Mouse (Mus musculus): ENCODE results near the gene Taf5l.
"Not testable (repeated sequence)": the region's sequence is repeated elsewhere in the genome, so short reads cannot be mapped to it uniquely, and the experiment has no call there.

Taf5l gene

DNA sequence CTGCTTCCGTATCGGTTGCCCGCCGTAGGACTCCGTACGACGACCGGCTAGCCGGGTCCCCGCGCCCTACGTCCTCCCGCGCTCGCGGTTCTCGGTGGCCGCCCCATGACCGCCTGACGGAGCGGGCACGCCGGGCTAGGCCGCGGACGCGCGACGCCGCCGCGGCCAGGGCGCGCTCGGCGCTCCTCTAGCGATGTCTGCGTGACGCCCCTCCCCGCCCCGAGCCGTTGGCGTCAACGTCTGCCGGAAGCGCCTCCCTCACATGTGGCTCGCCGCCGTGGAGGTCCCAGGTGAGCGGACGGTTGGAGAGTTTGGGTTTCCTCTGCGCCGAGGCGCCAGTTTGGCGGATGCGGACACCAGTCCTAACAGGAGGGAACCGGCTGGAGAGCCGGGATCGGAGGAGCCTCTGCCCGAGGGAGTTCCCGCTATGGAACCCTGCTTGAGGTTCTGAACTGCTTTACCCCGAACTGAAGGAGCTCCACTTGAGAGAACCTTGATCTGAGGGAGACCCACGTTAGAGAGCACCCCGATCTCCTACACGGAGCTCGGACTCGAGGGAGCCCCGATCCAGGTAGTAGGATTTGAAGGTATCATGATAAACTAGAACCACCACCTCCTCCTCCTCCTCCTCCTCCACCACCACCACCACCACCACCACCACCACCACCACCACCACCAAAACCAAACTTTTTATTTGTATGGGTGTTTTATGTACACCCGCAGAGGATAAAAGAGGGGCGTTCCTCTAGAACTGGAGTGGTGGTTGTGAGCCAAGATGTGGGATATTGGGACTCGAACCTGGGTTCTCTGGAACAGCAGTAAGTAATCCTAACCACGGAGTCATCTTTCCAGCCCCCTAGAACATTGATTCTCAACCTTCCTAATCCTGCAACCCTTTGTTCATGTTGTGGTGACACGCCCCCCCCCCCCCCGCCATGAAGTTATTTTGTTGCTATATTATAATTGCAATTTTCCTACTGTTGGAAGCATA is at the start of gene Taf5l, which contains the start of gene Urb2:
Taf5l (minus strand) TSS at position 161 of the 991 bp plus-strand sequence.
Urb2 (plus strand) TSS at position 272 of the 991 bp plus-strand sequence.
- DNase-seq (ENCODE audit: low spot score), result peak; percentile 79

DNA sequence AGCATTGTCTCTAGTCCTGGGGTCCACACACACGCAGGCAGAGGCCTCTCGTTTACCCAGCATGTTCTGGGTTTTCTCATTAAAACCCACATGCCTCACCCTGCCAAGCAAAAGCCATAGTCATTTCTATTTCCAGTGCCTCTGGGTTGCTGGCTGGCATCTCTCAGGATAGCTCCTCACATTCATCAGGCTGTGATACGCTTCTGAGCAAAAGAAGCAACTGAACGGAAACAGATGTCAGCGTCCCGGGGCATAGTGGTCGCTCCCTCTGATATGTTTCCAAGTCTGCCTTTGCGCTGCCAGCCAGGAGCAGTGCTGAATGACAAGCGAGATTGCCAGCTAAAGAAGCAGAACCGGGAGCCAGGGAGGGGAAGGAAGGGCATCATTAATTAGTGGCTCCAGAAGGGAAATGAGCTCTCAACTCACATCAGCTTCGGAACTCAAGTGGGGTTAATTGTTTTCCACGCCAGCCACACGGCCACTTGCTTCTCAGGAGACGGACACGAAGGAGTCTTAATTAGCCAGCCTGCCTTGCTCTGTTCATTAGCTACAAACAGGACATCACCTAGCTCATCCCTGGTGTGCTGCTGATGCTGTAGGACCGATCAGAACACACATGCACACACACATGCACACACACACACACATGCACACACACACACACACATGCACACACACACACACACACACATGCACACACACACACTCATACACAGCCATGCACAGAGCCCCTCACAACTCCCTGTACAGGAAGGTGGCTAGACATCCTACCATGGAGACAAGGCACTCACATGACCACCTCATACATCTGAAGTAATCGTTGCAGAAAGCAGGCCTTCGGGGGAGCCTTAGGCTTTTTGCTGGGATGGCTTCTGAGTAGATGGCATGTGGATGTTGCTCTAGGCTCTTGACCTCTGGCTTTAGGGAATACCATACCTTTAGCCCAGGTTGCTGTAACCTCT is 49.4 kb upstream of the Taf5l start:
- DNase-seq (ENCODE audit: low spot score), result no peak

DNA sequence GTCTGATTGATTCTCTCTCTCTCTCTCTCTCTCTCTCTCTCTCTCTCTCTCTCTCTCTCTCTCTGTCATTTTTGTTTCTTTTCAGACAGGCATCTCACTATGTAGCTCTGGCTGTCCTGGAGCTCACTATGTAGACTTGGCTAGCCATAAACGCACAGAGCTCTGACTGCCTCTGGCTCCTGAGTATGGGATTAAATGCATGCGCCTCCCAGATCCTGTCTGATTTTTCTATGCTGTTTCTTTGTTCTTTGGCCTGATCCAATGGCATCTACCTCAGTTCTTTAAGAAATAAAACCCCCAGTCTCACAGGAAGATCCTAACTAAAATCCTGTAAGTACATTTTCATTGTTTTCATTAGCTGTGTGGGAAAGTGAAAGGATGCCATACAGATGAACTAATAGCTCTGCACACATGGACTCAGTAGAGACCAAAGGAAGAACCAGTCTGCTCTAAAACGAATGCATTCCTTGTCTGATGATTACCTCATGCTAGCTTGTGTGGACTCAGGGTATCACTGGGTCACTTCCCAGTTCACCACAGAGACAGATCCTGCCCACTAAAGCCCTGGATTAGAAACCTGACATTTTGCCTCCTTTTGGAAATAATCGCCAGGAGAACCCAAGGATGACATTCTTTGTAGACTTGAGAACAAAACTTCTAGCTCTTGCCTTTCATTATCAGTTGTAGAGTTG is 46.0 kb upstream of the Taf5l start:
- no peak for DNase-seq (ENCODE audit: low spot score)

DNA sequence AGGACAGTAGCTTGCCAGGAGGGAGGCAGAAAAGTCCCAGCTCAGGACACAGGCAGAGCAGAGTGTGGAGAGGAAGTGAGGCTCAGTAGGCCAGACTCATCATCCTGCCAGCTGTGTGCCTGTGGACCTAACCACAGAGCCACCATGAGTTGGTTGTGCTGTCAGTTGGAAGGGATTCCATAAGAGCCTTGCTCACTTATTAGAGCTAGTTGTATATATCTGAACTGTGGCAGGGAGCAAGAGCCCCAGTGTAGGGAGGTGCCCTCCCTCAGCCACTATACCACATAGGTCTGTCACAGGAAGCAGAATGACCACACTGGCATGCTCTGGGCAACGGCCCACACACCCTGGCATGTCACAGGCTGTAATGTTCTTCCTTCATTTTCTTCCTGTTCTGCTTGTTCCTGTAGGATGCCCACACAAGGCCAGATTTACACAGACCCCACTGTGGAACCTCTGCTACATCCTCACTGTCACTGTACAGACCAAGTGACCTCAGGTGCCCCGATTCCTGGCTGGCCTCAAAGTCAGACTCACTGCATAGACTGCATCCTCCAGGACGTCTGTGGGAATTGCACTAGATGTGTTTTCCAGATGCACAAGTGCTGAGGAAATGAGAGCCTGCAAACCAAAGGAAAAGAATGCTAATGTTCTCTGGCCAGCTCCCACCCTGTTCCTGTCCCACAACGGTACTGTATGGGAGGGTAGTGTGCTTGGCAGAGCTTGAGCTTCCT is 45.3 kb upstream of the Taf5l start:
- no peak for DNase-seq (ENCODE audit: low spot score)

DNA sequence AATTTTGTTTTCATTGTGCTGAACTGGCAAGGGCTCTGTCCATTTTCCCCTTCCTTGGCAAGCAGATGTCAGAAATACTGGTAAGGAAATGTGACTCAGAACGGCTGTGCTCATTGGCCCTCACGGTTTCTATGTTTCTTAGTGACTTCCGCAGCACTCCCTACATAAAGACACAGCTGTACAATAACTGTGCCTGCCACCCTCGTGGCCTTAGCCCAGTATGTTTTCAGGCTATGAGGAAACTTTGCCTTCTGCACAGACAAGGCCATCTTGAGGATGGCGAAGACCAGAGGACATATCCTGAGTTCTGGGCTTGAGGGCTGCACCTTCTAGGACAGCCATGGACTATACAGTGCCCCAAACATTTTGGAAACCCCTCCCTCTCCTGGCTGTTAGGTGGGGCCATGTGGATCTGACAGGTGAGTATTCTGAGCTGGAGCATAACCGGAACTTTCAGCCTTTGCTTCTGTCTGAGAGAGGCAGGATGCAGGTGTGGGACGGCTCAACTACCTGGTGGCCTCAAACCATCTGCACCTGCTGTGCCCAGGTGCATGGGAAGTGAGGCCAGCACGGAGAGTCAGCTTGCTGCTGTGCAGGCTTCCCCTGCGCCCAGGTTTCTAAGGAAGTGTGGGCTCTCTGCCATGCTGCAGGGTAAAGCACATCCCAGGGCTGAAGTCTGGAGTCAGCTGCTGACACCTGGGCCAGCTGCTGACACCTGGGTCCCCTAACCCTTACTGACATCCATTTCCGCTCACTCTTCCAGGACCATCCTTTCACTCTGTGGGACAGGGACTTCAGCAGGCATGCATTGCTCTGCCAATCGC is 35.8 kb upstream of the Taf5l start:
- no peak for DNase-seq (ENCODE audit: low spot score)

DNA sequence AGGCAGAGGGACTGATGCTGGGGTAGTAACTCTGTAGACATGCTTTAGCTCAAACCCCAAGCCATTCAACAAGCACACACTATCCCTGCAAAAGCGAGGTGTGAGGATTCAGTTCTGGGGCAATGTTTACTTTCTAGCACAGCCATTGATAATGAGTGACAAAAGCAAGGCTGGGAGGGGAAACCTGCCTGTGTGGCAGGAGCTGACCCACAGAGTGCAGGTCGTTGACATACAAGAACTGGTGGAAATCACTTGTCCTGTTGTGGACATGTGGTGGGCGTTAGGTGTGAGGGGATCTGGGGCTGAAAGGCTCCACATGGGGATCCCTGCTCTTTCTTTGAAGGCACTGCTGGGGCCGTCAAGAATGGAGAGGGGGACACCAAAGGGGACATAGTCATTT is 31.4 kb upstream of the Taf5l start:
- DNase-seq (ENCODE audit: low spot score), result no peak

DNA sequence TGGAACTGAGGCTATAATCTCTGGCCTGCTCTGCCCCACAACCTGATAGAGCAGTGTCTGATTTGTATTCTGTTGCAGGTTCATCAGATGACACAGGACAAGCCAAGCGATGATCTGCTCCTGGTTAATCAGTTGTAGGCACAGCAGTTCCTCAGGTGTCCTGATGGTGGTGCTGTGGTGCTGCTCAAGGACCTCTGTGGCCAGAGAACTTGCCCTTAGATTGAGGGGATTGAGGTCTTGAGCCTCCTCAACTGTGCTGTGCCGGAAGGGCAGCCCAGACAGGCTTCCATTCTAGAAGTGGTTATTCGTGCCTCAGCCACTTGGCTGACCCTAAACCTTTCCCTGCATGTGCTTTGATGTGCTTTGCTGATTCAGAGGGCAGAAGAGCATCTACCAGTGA is 30.9 kb upstream of the Taf5l start:
- DNase-seq (ENCODE audit: low spot score), result peak; percentile 49

DNA sequence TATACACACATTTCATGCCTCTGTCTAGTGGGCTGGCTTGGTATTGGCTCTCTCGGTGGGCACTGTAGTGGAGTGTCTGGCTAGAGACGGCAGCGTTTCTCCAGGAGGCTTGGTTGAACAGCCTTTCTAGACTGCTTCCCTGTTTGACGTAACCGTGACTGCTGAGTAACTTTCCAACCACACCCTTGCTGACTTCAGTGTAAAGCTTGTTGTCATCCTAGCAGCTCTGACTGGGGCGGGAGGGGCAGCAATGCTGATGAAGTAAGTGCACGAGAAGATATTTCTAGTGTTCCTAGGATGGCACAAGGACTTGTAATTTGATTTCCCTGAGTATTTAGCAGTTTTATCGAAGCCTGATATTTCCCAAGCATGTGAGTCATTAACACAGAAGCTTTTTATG is 24.7 kb upstream of the Taf5l start:
- DNase-seq (ENCODE audit: low spot score), result no peak

DNA sequence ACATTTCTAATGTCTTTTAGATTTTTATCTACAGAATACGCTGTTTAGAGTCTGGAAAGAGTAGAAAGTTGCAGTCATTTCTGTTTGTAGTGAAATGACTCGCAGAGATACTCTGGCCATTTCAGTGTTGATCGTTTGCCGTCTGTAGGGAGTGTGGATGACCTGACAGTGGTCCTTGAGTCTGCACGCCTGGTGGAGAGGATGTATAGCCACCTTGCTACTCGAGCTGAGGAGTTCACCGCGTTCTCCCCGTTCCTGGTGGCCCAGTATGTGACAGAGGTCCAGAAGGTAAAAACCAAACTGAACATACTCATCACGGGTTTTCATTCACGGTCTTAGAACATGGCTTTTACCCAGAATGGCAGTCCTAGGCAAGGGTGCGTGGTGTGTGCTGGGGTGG is 23.7 kb upstream of the Taf5l start:
- no peak for DNase-seq (ENCODE audit: low spot score)

DNA sequence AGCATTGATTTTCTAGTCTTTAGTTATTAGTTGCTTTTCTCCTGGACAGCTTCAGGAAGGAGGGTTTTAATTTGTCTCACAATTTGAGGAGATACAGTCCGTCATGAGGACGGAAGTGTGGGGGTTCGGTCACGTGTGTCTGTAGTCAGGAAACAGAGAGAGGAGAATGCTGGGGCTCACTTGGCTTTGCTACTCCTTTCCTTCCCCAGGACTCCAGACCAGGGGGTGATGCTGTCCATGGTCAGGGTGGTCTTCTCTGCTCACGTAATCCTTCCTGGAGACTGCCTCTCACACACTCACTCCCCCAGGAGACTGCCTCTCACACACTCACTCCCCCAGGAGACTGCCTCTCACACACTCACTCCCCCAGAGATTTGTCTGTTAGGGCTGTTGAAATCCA is 23.2 kb upstream of the Taf5l start:
- DNase-seq (ENCODE audit: low spot score), result no peak

DNA sequence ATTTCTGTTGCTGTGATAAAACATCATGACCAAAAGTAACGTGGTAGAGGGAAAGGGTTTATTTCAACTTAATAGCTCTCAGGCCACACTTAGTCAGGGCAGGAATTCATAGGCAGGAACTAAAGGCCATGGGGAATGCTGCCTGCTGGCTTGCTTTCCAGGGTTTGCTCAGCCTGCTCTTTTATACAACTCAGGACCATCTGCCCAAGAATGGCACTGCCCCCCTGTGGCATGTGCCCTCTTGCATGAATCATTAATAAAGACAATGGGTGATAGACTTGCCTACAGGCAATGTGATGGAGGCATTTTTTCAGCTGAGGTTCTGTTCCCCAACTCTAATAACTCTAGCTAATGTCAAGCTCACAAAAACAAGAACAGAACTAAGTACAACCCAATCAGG is 21.0 kb upstream of the Taf5l start:
- no peak for DNase-seq (ENCODE audit: low spot score)

DNA sequence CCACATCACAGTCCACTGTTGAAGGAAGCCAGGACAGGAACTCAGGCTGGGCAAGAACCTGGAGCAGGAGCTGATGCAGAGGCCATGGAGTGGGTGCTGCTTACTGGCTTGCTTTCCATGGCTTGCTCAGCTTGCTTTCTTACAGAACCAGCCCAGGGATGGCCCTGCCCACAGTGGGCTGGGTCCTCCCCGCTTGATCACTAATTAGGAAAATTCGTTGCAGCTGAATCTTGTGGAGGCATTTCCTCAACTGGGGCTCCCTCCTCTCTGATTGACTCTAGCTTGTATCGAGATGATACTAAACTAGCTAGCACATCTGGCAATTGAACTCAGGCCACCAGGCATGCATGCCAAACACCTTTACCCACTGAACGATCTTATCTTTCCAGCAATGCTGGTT is 18.2 kb upstream of the Taf5l start:
- DNase-seq (ENCODE audit: low spot score), result no peak

DNA sequence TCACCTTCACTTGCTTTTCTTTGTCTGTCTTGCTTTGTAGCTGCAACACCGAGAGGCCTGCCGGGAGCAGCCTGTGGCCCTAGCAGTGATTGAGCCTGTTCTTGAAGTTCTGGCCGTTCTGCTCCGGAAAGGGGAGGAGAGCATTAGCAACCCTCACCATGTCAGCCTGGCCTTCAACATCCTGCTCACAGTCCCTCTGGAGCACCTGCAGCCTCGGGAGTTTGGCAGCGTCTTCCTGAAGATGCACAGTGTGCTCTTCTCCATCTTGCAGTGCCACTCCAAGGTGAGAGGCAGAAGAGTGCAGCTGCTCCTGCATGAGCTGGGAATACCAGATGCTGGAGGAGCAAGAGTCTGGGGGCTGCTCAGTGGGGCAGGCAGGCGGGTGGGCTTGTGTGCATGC is 16.9 kb upstream of the Taf5l start:
- no peak for DNase-seq (ENCODE audit: low spot score)

DNA sequence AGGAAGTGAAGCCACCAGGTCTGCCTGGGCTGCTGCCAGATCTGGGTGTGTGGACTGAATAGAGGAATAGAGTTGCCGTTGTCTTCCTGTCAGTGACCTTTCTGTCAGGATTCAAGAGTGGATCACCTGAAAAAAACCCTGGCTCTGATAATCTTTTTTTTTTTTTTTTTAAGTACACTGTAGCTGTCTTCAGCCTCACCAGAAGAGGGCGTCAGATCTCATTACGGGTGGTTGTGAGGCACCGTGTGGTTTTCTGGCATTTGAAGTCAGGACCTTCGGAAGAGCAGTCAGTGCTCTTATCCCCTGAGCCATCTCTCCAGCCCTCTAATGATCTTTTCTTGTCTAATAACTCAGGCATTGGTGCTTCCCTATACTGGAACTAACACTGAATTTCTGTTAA is 12.2 kb upstream of the Taf5l start:
- no peak for DNase-seq (ENCODE audit: low spot score)

DNA sequence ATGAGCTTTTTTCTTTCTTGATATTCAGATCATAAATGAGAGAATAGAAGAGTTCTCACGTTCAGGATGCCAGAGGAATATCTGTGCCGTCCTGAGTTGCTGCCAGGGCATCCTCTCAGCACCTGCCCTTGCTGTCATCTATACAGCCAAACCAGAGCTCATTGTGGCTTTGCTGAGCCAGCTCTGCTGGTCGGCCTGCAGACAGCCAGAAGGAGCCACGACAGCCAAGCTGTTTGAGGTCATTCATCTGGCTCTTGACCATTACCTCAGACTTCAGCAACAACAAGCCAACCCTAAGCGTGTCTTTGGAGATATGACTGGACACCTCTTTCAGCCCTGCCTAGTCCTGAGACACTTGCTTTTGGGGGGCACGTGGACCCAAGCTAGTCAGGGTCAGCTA is 6.6 kb upstream of the Taf5l start:
- no peak for DNase-seq (ENCODE audit: low spot score)

DNA sequence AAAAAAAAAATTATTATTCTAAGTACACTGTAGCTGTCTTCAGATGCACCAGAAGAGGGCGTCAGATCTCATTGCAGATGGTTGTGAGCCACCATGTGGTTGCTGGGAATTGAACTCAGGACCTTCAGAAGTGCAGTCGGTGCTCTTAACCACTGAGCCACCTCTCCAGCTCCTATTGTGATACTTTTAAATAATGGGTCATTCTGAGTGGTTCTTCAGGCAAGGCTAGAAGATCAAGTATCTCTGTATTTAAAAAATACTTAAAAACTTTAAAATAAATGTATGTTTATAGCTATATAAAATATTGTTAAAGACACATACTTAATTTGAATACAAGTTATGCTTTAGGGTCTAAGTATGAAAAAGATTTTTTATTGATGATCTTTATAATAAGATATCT is 5.1 kb upstream of the Taf5l start:
- DNase-seq (ENCODE audit: low spot score), result not testable (repeated sequence)

DNA sequence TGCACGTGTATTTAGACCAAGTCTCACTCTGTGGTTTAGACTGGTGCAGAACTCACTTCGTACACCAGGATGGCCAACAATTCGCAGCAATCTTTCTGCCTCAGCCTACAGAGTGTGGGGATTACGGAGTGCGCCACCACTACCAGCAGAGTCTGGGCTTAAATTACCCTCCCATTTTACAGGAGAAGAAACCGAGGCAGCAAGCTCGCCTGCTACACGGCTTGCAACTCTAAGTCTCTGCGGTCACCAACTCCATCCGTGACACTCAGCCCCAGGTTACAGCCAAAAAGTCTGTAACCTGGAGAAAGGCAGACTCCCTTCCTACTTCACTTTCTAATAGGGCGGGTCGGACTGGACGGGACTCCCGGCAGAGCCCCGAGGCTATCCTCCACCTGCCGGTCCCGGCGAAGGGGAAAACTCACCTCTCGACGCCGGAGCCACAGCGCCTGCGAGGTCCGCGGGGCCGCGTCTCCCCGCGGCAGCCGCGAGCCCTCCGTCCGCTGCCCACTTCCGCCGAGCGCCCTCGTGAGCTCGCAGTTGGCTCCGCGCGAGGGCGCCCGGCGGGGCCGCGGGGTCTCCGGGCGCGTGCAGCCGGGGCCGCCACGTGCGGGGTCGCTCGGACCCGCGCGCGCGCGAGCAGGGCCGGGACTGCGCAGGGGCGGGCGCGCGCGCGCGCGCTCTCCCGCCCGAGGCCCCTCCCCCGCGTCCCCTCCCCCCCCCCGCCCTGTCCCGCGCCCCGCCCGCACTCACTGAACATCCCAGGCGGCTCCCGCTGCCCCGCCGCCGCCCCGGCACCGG is 559 bp downstream of the Taf5l start:
- DNase-seq (ENCODE audit: low spot score), result peak; percentile 40

DNA sequence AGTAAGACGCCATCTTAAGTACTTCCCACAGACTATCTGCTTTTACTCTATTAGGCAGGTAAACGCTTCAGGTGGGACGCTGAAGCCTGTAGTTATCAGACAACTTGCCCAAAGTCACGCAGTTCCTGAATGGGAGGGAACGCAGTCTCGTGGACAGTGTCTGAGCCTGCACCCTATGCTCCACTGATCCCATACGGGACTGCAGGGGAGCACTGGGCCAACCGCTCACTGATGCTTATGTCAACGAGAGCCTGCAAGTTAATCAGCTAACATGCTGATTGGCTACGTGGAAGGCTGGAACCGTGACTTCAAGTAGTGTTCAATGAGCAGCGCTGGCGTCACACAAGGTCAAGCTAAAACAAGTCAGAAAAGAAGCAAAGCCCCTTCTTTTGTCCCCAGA is 1.4 kb downstream of the Taf5l start:
- no peak for DNase-seq (ENCODE audit: low spot score)

DNA sequence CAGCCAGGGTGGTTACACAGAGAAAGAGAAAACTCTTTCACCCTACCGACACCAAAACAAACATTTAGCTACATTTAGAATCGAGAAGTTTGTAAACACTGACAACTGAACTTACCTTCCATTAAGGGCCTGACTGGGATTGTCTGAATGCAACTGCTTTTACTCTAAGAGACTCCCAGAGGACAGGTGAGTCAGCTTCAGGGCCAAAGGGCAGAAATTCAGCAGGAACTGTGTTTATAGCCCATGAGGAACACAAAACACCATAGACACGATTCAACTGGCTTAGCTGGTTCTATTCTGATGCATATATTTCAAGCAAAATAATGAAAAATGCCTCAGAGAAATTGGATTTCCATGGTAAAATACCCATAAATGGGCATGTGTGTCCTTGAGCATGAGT is 6.4 kb downstream of the Taf5l start:
- no peak for DNase-seq (ENCODE audit: low spot score)

DNA sequence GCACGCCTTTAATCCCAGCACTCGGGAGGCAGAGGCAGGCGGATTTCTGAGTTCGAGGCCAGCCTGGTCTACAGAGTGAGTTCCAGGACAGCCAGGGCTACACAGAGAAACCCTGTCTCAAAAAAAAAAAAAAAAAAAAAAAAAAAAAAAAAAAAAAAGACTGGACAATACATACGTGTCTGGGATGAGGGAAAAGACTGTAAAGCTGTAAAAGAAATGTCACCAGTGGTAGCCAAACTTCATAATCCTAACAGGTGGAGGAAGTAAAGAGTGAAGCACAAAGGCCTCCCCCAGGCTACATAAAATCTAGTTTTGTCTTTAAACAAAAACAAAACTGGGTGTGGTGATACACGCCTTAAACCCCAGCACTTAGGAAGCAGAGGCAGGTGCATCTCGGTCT is 6.9 kb downstream of the Taf5l start:
- not testable (repeated sequence) for DNase-seq (ENCODE audit: low spot score)

Data from adipocyte (in vitro differentiated cells).